Mouse (Mus musculus) adrenal gland, adult 10 weeks (tissue): ENCODE results near the gene Vmn1r37. TPM values are rescaled to one million over a fixed set of nuclear protein-coding genes. Genes with fewer than 3 reads are reported as not detected.

Source experiments
- polyA plus RNA-seq: library from polyadenylated mRNA; stranded (reverse); fragments of 350-450 nt; fragmentation: Illumina TruSeq; extraction: RNeasy Lipid Tissue Mini Kit (QIAGEN cat#74804); gene quantifications from one replicate; pipeline ENCODE4 v1.2.3, GENCODE M21; 2014; ENCODE audit warnings: low read depth, low replicate concordance

The Vmn1r37 gene
- not detected for polyA plus RNA-seq

GRCm38 (mm10) chr6:66729082-66729481 lies at the start of gene Vmn1r37:
Gene Vmn1r37 (plus strand): TSS chr6:66729382.

GRCm38 (mm10) chr6:66685806-66686205 lies 43.4 kb upstream of the Vmn1r37 start, which contains the start of gene Vmn1r35:
Gene Vmn1r35 (minus strand): TSS chr6:66685906.

GRCm38 (mm10) chr6:66719068-66719467 lies 10.1 kb upstream of the Vmn1r37 start, which contains the start of gene Vmn1r36:
Gene Vmn1r36 (minus strand): TSS chr6:66719168.

GRCm38 (mm10) chr6:66782527-66782926 lies 53.3 kb downstream of the Vmn1r37 start, which contains the start of gene Vmn1r38:
Gene Vmn1r38 (minus strand): TSS chr6:66782627.

Other genes starting within 250 kb of the Vmn1r37 start
- gene Mad2l1, start 194.0 kb upstream of the Vmn1r37 start, polyA plus RNA-seq, result 30.2 TPM
- gene Vmn1r32, start 169.3 kb upstream of the Vmn1r37 start, polyA plus RNA-seq, result not detected
- gene Vmn1r33, start 111.1 kb upstream of the Vmn1r37 start, polyA plus RNA-seq, result not detected
- not detected for gene Vmn1r34, start 85.5 kb upstream of the Vmn1r37 start, polyA plus RNA-seq
- gene Vmn1r35, start 43.5 kb upstream of the Vmn1r37 start, polyA plus RNA-seq, result not detected
- not detected for gene Vmn1r36, start 10.2 kb upstream of the Vmn1r37 start, polyA plus RNA-seq
- not detected for gene Vmn1r38, start 53.2 kb downstream of the Vmn1r37 start, polyA plus RNA-seq
- gene Vmn1r39, start 81.2 kb downstream of the Vmn1r37 start, polyA plus RNA-seq, result not detected
- 154 TPM for gene Gng12, start 167.0 kb downstream of the Vmn1r37 start, polyA plus RNA-seq